Mouse (Mus musculus) CH12.LX (cell line): ENCODE measurements around the gene Ppp1r27. TPM values are rescaled to one million over a fixed set of nuclear protein-coding genes. Genes with fewer than 3 reads are reported as not detected.

Experiments
- DNase-seq: peaks from one replicate; pipeline ENCODE4 v3.0.0-alpha.2; 2013; ENCODE audit errors: extremely low read depth
- H3K27ac ChIP-seq: 2 replicates; pipeline ENCODE4 v1.5.1; 2012; ENCODE audit warnings: low read depth, mild to moderate bottlenecking, control low read depth, moderate library complexity; ENCODE audit not compliant: insufficient read depth
- H3K27me3 ChIP-seq: replicated peaks from 2 replicates; pipeline ENCODE3; 2012; ENCODE audit warnings: inconsistent platforms
- H3K36me3 ChIP-seq, 2 experiments: replicated peaks in 1 of 2; 2 replicates each; pipeline versions ENCODE3 to v1.6.1; 2012; ENCODE audit warnings: inconsistent platforms in 1 of 2, low read length in 1 of 2, mild to moderate bottlenecking in 1 of 2, mixed read lengths in 1 of 2, moderate library complexity in 1 of 2; ENCODE audit not compliant: control insufficient read depth in 1 of 2, insufficient read depth in 1 of 2
- H3K4me1 ChIP-seq, 2 experiments: 2 replicates each; pipeline ENCODE4 v1.6.1; 2012; ENCODE audit warnings: inconsistent platforms in 1 of 2, moderate library complexity in 1 of 2; ENCODE audit not compliant: insufficient read depth in 2 of 2, control insufficient read depth in 1 of 2
- H3K4me2 ChIP-seq: 2 replicates; pipeline ENCODE4 v1.6.1; 2012; ENCODE audit warnings: low read depth, mild to moderate bottlenecking, control low read depth; ENCODE audit not compliant: poor library complexity, insufficient read depth, severe bottlenecking
- H3K4me3 ChIP-seq, 3 experiments: fragments of 150-350 bp in 1 of 3; sonication (generic) in 1 of 3; replicated peaks in 1 of 3; 2 replicates each; pipeline versions ENCODE3 to v1.5.1; 2011 to 2012; ENCODE audit warnings: low read depth in 2 of 3, low read length in 2 of 3, mild to moderate bottlenecking in 2 of 3, moderate library complexity in 2 of 3, control low read depth in 1 of 3, improper control_type of control experiment in 1 of 3, inconsistent platforms in 1 of 3, mixed read lengths in 1 of 3; ENCODE audit not compliant: poor library complexity in 1 of 3
- H3K79me2 ChIP-seq: replicated peaks from 2 replicates; pipeline ENCODE4 v1.6.1; 2012; ENCODE audit warnings: mild to moderate bottlenecking, moderate library complexity; ENCODE audit not compliant: control insufficient read depth, poor library complexity, insufficient read depth, severe bottlenecking; ENCODE audit errors: extremely low read depth
- H3K9ac ChIP-seq: 2 replicates; pipeline ENCODE4 v1.6.1; 2012; ENCODE audit warnings: low read depth, mild to moderate bottlenecking, control low read depth, moderate library complexity; ENCODE audit not compliant: insufficient read depth
- H3K9me3 ChIP-seq: replicated peaks from 2 replicates; pipeline ENCODE3; 2012; ENCODE audit warnings: low read length, inconsistent platforms, mixed read lengths
- CHD2 ChIP-seq: IDR thresholded peaks from 2 replicates; pipeline ENCODE4 v1.6.1; 2011; ENCODE audit warnings: low read length, improper control_type of control experiment
- CTCF ChIP-seq, 2 experiments: IDR thresholded peaks in 1 of 2; conservative IDR thresholded peaks in 1 of 2; 2 replicates each; pipeline ENCODE4 v1.5.1; 2011 to 2012; ENCODE audit warnings: low read depth in 2 of 2, low read length in 2 of 2, improper control_type of control experiment in 1 of 2, inconsistent platforms in 1 of 2, mild to moderate bottlenecking in 1 of 2, moderate library complexity in 1 of 2
- JUN ChIP-seq: IDR thresholded peaks from 2 replicates; pipeline ENCODE4 v1.6.1; 2011; ENCODE audit warnings: low read depth, mild to moderate bottlenecking, low read length, improper control_type of control experiment, moderate library complexity; ENCODE audit not compliant: insufficient read depth
- MAFK ChIP-seq: IDR thresholded peaks from 2 replicates; pipeline ENCODE4 v1.6.1; 2011; ENCODE audit warnings: low read length, improper control_type of control experiment; ENCODE audit not compliant: insufficient replicate concordance
- MAZ ChIP-seq: IDR thresholded peaks from 2 replicates; pipeline ENCODE4 v1.6.1; 2012; ENCODE audit warnings: low read depth, mild to moderate bottlenecking, inconsistent platforms, low read length, improper control_type of control experiment, moderate library complexity
- POLR2A ChIP-seq: IDR thresholded peaks from 2 replicates; pipeline ENCODE4 v1.6.1; 2011; ENCODE audit warnings: low read depth, mild to moderate bottlenecking, improper control_type of control experiment, low read length
- POLR2AphosphoS2 ChIP-seq: IDR thresholded peaks from 2 replicates; pipeline ENCODE4 v1.6.1; 2011; ENCODE audit warnings: low read depth, low read length, improper control_type of control experiment
- RAD21 ChIP-seq: IDR thresholded peaks from 2 replicates; pipeline ENCODE4 v1.6.1; 2011; ENCODE audit warnings: low read depth, mild to moderate bottlenecking, low read length, improper control_type of control experiment, moderate library complexity
- SIN3A ChIP-seq: IDR thresholded peaks from 2 replicates; pipeline ENCODE4 v1.6.1; 2012; ENCODE audit warnings: low read length, improper control_type of control experiment, inconsistent platforms
- SMC3 ChIP-seq: IDR thresholded peaks from 2 replicates; pipeline ENCODE4 v1.6.1; 2011; ENCODE audit warnings: low read depth, low read length, improper control_type of control experiment
- USF2 ChIP-seq: conservative IDR thresholded peaks from 2 replicates; pipeline ENCODE4 v1.6.1; 2011; ENCODE audit warnings: low read depth, low read length, improper control_type of control experiment
- ZMIZ1 ChIP-seq: IDR thresholded peaks from 2 replicates; pipeline ENCODE4 v1.6.1; 2012; ENCODE audit warnings: low read depth, mild to moderate bottlenecking, inconsistent platforms, low read length, improper control_type of control experiment
- dilution Hi-C: fragments of 300-500 bp; cut with MboI; formaldehyde crosslinking; loops from 2 replicates; pipeline ENCODE4 v1.14.3; 2020; ENCODE audit warnings: low sequenced_read_pairs; ENCODE audit not compliant: extremely low pct_unique_long_range_greater_than_20kb, extremely low pct_ligation_motif_present
- in situ Hi-C: fragments of 300-500 bp; cut with MboI; formaldehyde crosslinking; loops from 3 replicates; pipeline ENCODE4 v1.14.3; 2019; ENCODE audit warnings: low sequenced_read_pairs, low pct_ligation_motif_present, low pct_unique_long_range_greater_than_20kb, mixed read lengths
- polyA plus RNA-seq: library from polyadenylated mRNA; unstranded; fragments of >175 nt; gene quantifications from 2 replicates; pipeline ENCODE4 v1.2.1, GENCODE M21; 2012; ENCODE audit warnings: low read depth; ENCODE audit not compliant: insufficient read length
- total RNA-seq, 2 experiments: library from RNA; depleted of rRNA; stranded (reverse); fragments of 300-350 nt in 1 of 2; fragments of >200 nt in 1 of 2; gene quantifications; 2 replicates each; pipeline ENCODE4 v1.2.3; 2012 to 2014

Gene Ppp1r27
- total and polyA plus RNA-seq, 3 experiments: not detected

DNA sequence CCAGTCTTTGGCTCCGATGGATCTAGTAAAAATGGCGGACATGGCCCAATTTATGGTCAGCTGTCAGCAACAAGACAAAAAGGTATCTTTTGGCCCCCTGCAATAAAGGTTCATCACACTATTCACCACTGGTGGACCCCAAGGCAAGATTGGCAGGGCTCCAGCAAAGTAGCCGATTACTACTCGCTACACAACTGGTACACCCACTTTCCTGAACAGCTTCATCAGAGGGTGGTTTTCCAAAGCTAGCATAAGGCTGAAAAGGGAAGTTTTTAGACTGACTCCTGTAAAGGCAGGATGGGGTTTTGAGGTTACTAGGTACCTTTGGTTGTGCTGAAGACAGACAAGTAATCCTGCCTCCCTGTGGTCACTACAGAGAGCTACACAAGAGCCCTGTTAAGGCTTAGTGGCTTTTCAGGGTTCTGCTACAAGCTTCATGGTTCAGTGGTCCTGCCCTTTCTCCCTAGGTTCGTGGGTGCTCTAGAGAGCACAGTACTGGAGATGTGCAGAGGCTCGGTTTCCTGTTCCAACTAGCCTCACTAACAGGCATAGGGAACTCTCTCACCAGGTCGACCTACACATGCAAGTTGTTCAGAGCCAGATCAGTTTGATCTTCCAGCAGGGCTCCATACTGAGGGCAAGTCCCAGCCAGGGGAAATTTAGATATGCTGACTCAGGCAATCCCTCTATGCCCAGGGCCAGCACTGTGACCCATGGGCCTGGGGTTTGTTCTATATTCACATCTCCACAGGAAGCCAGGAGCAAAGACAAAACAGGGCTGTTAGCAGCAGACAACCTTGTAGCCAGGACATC is 26.5 kb upstream of the Ppp1r27 start:
- TF ChIP-seq SMC3 (peak; percentile 67), CTCF (conservative IDR thresholded peaks at IDR 0.05 in 1 of 2, IDR thresholded peaks at IDR 0.05 in 1 of 2; ENCODE audit: low read depth in 2 of 2, low read length in 2 of 2) (peak; percentile 63 to 71), RAD21 (peak; percentile 28), SIN3A (no peak), ZMIZ1 (0 out of 2 replicates have a peak, but pooled peaks have one; percentile 6), JUN (no peak), MAZ (0 out of 2 replicates have a peak, but pooled peaks have one; percentile 24), POLR2AphosphoS2 (peak; percentile 39), MAFK (peak; percentile 85; the same call in 1 of the 2 replicates), POLR2A (peak; percentile 19; the same call in 1 of the 2 replicates), USF2 (no peak)
- peak; percentile 68 for DNase-seq
- Histone ChIP-seq H3K9ac (no peak overlapping the region), H3K9me3 (no peaks in the 10 kb centered on the region), H3K27ac (no peak overlapping the region), H3K27me3 (no peaks in the 10 kb centered on the region), H3K4me1 (peaks cover 11 to 62% of the 10 kb centered on the region in 2 experiments), H3K4me2 (no peak overlapping the region), H3K36me3 (peaks cover 32 to 46% of the 10 kb centered on the region in 2 experiments), H3K4me3 (no peak overlapping the region), H3K79me2 (peaks cover 34% of the 10 kb centered on the region)
- dilution Hi-C loops (no loop called here), in situ Hi-C loops (no loop called here)

DNA sequence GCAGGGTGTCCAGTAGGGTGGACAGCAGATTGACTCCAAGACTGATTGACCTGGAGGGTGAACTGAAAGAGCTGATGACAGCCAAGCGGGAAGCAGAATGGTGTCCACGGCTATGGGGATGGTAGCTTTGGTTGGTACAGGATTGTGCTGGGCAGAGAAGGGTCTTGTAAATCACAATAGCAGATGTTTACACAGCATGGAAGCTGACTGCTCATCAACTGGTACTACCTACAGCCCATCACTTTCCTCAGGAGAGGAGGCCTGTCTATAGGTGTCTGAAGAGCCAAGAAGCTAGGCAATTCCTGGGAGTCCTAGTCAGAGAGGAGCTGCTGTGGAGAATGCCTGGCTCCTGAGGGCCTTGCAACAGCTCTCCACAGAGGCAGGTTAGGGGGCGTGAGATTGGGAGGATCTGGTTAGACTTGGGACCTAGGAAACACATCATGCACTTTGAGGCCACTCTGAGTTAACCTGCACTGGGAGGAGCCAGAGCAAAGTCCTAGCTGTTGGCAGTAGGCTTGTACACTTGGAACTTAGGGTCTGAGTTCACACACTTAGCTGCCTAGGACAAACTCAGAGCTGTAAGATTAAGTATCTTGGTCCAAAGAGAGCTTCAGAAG is 25.5 kb upstream of the Ppp1r27 start:
- H3K9ac ChIP-seq: no peak overlapping the region
- peaks cover 43% of the 10 kb centered on the region for H3K79me2 ChIP-seq
- DNase-seq: no peak
- H3K9me3 ChIP-seq: no peaks in the 10 kb centered on the region
- H3K36me3 ChIP-seq: peaks cover 32 to 46% of the 10 kb centered on the region in 2 experiments
- H3K4me1 ChIP-seq: peaks cover 11 to 61% of the 10 kb centered on the region in 2 experiments
- H3K4me3 ChIP-seq: no peak overlapping the region
- no peak overlapping the region for H3K4me2 ChIP-seq
- in situ Hi-C loops: no loop called here
- TF ChIP-seq POLR2AphosphoS2: peak; percentile 65; the same call in 1 of the 2 replicates
- no peak for TF ChIP-seq CTCF (conservative IDR thresholded peaks at IDR 0.05 in 1 of 2, IDR thresholded peaks at IDR 0.05 in 1 of 2; ENCODE audit: low read depth in 2 of 2, low read length in 2 of 2)
- TF ChIP-seq CHD2: 0 out of 2 replicates have a peak, but pooled peaks have one; percentile 2
- peak; percentile 65 for TF ChIP-seq POLR2A
- 0 out of 2 replicates have a peak, but pooled peaks have one; percentile 0 for TF ChIP-seq SIN3A
- TF ChIP-seq RAD21: no peak
- no peak overlapping the region for H3K27ac ChIP-seq
- no peaks in the 10 kb centered on the region for H3K27me3 ChIP-seq
- dilution Hi-C loops: no loop called here
